Mouse (Mus musculus) bone marrow macrophage, adult 2 months (primary cell): ENCODE measurements around the gene Stxbp1.

ENCODE experiments used
- CTCF ChIP-seq: IDR thresholded peaks from 2 replicates; pipeline ENCODE4 v1.5.1; 2012; ENCODE audit warnings: low read depth, mild to moderate bottlenecking, low read length, moderate library complexity
- POLR2A ChIP-seq: IDR thresholded peaks from 2 replicates; pipeline ENCODE4 v1.6.1; 2012; ENCODE audit warnings: mild to moderate bottlenecking, low read depth, low read length, borderline replicate concordance

DNA sequence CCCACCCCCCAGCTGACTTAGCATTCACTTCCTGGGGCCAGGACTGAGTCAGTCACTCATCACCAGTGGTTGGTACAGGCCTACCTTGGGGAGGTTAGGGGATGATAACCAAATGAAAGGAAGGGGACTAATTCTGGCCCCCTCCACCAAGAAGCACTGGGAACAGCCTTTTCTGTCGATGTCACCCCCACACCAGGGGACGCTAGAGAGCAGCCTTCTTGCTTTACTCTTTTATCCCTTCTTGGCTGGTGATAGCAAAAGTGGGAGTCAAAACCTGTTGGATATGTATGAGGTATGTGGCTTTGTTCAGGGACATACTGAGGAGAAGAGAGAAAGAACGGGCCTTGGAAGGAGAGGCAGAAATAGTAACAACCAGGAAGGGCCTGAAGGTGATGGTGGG lies 83.7 kb downstream of the Stxbp1 start:
- no peak for TF ChIP-seq POLR2A
- no peak; the same call in 1 of the 2 replicates for TF ChIP-seq CTCF
